ENCODE assay signal across 22 mouse cellular contexts in genomic region chr2:137343736-137344135, GRCm38 (mm10).
DNase-seq lines count a peak whose midpoint lies in the region; ATAC-seq lines count a peak whose summit lies in the region.
"Had no signal": no experiment of that assay in that cellular context is flagged by ENCODE, and none has a peak within 500 bp of the region (broad histone marks: within the 10 kb centered on the region; RNA-seq: fewer than 3 reads in every experiment).

No protein-coding gene starts in this region.

- ATAC-seq in embryonic facial prominence, embryonic 14.5 days (ENCODE audit: low read depth) = no peak
- no peak for ATAC-seq in monocyte, adult 5-6 weeks (replicated peaks; ENCODE audit: insufficient number of reproducible peaks, low FRiP score, low TSS enrichment, poor library complexity, severe bottlenecking)
- ATAC-seq: CD4-positive, CD25-positive, alpha-beta regulatory T cell, adult 4 months; forebrain, embryonic 13.5 days; forebrain, embryonic 15.5 days; forebrain, postnatal 0 days had no signal

- WGBS in embryonic facial prominence, embryonic 14.5 days = 41% methylated on average over 2 of the region's 2 CpGs
- 72% methylated on average over 2 of the region's 2 CpGs for WGBS in embryonic facial prominence, embryonic 10.5 days

- H3K27me3 ChIP-seq in embryonic facial prominence, embryonic 14.5 days (replicated peaks; ENCODE audit: control insufficient read depth, insufficient read depth, low read length) = no peaks in the 10 kb centered on the region
- H3K27me3 ChIP-seq in embryonic facial prominence, embryonic 10.5 days (replicated peaks; ENCODE audit: low read depth, poor library complexity, severe bottlenecking) = no peaks in the 10 kb centered on the region
- H3K27me3 ChIP-seq: CH12.LX; embryonic facial prominence, embryonic 12.5 days; embryonic facial prominence, embryonic 15.5 days; forebrain, embryonic 13.5 days; forebrain, embryonic 15.5 days had no signal

- no peak overlapping the region for H3K9ac ChIP-seq in embryonic facial prominence, embryonic 14.5 days (ENCODE audit: low read depth, low read length)
- H3K9ac ChIP-seq: embryonic facial prominence, embryonic 12.5 days; embryonic facial prominence, embryonic 15.5 days; forebrain, embryonic 13.5 days; forebrain, embryonic 15.5 days; forebrain, postnatal 0 days had no signal

- H3K4me1 ChIP-seq in embryonic facial prominence, embryonic 14.5 days (ENCODE audit: control insufficient read depth, insufficient read depth, low read length) = no peaks in the 10 kb centered on the region
- no peaks in the 10 kb centered on the region for H3K4me1 ChIP-seq in embryonic facial prominence, embryonic 10.5 days
- H3K4me1 ChIP-seq: embryonic facial prominence, embryonic 12.5 days; embryonic facial prominence, embryonic 15.5 days; forebrain, embryonic 13.5 days; forebrain, embryonic 15.5 days had no signal

- no peaks in the 10 kb centered on the region for H3K36me3 ChIP-seq in embryonic facial prominence, embryonic 14.5 days (ENCODE audit: control insufficient read depth, insufficient read depth, low read length)
- H3K36me3 ChIP-seq in embryonic facial prominence, embryonic 10.5 days (replicated peaks) = no peaks in the 10 kb centered on the region
- H3K36me3 ChIP-seq: embryonic facial prominence, embryonic 12.5 days; embryonic facial prominence, embryonic 15.5 days; forebrain, embryonic 15.5 days; G1E had no signal

- no peak overlapping the region for H3K4me2 ChIP-seq in embryonic facial prominence, embryonic 14.5 days (ENCODE audit: low read depth, low read length)
- H3K4me2 ChIP-seq: embryonic facial prominence, embryonic 12.5 days; embryonic facial prominence, embryonic 15.5 days; forebrain, embryonic 13.5 days; forebrain, embryonic 15.5 days had no signal

- 0 out of 2 replicates have a peak overlapping the region, but pooled peaks have one; percentile 28 for H3K27ac ChIP-seq in embryonic facial prominence, embryonic 14.5 days (replicated peaks; ENCODE audit: low read depth, low read length)
- no peak overlapping the region for H3K27ac ChIP-seq in embryonic facial prominence, embryonic 10.5 days (replicated peaks)
- H3K27ac ChIP-seq: embryonic facial prominence, embryonic 12.5 days; forebrain, embryonic 13.5 days; forebrain, embryonic 15.5 days had no signal

- H3K9me3 ChIP-seq in embryonic facial prominence, embryonic 14.5 days (ENCODE audit: control insufficient read depth, low read length) = no peaks in the 10 kb centered on the region
- H3K9me3 ChIP-seq in embryonic facial prominence, embryonic 10.5 days = no peaks in the 10 kb centered on the region
- H3K9me3 ChIP-seq: embryonic facial prominence, embryonic 12.5 days; embryonic facial prominence, embryonic 15.5 days; forebrain, embryonic 13.5 days; forebrain, embryonic 15.5 days had no signal

- H3K4me3 ChIP-seq in embryonic facial prominence, embryonic 14.5 days (ENCODE audit: low read depth, low read length) = no peak overlapping the region
- H3K4me3 ChIP-seq in embryonic facial prominence, embryonic 10.5 days = no peak overlapping the region
- H3K4me3 ChIP-seq: embryonic facial prominence, embryonic 12.5 days; embryonic facial prominence, embryonic 15.5 days; forebrain, embryonic 13.5 days; forebrain, embryonic 15.5 days had no signal

- peak; percentile 35 to 52 for DNase-seq in cerebellum, postnatal 10 days
- DNase-seq in cerebellum, adult 18-20 months = no peak
- DNase-seq in embryonic facial prominence, embryonic 14.5 days (ENCODE audit: low spot score) = peak; percentile 23
- no peak for DNase-seq in embryonic facial prominence, embryonic 10.5 days (ENCODE audit: low spot score)
- DNase-seq: adrenal gland, adult 2 months; adrenal gland, postnatal 10 days; adrenal gland, postnatal 25 days; B cell, adult 2 months; cerebellum, adult 11 months; cerebellum, adult 2 months; cerebellum, adult 9-10 months; cerebellum, postnatal 36 days; embryo, embryonic 11 days; forebrain, postnatal 0 days had no signal

Comparison
In these comparisons a context has a peak if more than half of its experiments do, and no peak if none do; other contexts are left out.
1. DNase-seq: peak in cerebellum, postnatal 10 days (2 of 2) and embryonic facial prominence, embryonic 14.5 days (single experiment); none in cerebellum, adult 18-20 months (0 of 2) and embryonic facial prominence, embryonic 10.5 days (single experiment).